Mouse (Mus musculus) effector memory CD4-positive, alpha-beta T cell, adult 5 months (primary cell): ENCODE results near the gene Olfr1436. TPM values are rescaled to one million over a fixed set of nuclear protein-coding genes. Genes with fewer than 3 reads are reported as not detected.

Experiments used
- polyA plus RNA-seq: library from polyadenylated mRNA; unstranded; fragments of 100-300 nt; shearing (Covaris generic); gene quantifications from one replicate; pipeline ENCODE4 v1.2.1, GENCODE M21; 2017

The Olfr1436 gene
- polyA plus RNA-seq: not detected

DNA sequence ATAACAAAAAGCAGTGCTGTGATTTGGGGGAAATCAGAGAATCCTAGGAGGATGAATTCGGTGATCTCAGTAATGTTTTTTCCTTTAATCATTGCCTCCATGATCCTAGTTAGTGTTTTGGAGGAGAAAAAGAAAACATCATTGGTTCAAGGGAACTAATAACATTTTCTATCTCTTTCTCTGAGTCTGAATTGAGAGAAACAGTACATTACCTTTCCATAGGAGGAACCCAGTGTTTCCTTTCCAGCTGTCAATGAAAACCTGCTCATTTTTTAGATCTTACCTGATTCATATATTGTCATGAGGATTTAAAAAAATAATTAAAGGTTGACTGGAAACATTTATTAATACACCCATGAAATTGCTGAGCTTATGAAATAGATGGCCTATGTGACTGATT is at the start of gene Olfr1436:
Gene Olfr1436 (minus strand): TSS at position 101 of the 400 bp plus-strand sequence.

DNA sequence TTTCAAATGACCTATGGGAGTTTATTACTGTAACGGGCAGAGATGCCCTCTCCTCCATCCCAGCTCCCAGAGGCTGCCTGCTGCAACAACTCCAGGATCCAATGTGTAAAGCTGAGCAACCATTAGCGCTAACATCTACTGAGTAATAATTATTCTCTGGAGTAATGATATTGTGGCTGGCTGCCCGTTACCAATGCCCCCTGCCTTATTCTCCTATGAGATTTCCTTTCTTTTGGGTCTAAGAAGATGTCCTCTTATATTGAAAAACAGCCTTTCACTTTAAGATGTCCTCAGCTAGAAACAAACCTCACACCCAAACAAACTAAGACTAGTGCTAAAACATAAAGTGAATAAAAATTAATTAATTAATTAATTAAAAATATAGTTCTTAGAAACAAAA is 36.9 kb upstream of the Olfr1436 start, which contains the start of gene Olfr1438-ps1:
Gene Olfr1438-ps1 (minus strand): TSS at position 101 of the 400 bp plus-strand sequence.

DNA sequence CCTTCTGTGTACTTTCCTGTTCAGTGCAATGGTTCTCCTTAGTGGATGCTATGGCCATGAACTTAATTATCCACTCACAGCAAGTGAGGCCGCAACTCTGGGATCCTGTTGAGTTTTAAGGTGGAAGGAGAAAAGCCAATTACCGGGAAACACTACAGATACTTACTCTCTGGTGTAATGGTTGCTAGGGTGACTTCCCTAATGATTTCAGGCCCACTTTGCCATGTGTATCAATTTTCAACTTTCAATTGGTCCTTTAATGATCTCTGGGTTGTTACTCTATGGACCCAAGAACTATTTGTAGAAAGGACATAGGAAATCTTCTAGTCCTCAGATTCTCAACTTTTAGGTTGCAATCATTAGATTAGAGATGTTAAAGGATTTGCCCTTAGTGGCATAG is 26.1 kb upstream of the Olfr1436 start, which contains the start of gene Olfr1437:
Gene Olfr1437 (minus strand): TSS at position 101 of the 400 bp plus-strand sequence.

DNA sequence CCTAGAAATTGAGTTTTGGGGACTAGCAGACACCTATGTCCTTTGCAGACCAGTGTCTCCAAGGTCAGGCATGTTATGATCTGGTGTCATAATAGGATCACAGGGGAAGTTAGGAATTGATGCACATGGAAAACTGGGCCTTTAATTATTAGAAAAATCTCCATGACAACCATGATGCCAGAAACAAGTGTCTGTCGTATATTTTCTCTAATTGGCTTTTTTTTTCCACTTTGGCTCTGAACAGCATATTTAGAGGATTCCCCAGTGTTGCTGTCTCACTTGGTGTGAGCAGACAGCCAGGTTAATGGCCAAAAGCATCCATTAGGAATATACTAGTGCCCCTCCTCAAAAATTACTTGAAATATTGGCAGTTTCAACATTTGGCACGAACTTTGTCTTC is 19.4 kb downstream of the Olfr1436 start, which contains the start of gene Olfr1434:
Gene Olfr1434 (plus strand): TSS at position 301 of the 400 bp plus-strand sequence.

DNA sequence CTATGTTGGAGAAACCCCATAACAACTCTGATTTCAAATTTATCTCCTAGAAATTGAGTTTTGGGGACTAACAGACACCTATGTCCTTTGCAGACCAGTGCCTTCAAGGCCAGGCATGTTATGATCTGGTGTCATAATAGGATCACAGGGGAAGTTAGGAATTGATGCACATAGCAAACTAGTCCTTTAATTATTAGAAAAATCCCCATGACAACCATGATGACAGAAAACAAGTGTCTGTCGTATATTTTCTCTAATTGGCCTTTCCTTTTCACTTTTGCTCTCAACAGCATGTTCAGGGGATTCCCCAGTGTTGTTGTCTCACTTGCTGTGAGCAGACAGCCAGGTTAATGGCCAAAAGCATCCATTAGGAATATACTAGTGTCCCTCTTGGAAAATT is 38.2 kb downstream of the Olfr1436 start, which contains the start of gene Olfr235:
Gene Olfr235 (plus strand): TSS at position 301 of the 400 bp plus-strand sequence.

Other genes with a start within 250 kb of the Olfr1436 start
- 0.21 TPM for gene Olfr1424, start 236.4 kb downstream of the Olfr1436 start, polyA plus RNA-seq
- not detected for gene Olfr1425, start 221.4 kb downstream of the Olfr1436 start, polyA plus RNA-seq
- not detected for gene Olfr1426, start 207.1 kb downstream of the Olfr1436 start, polyA plus RNA-seq
- gene Olfr1427, start 195.8 kb downstream of the Olfr1436 start, polyA plus RNA-seq: not detected
- not detected for gene Olfr1428, start 183.2 kb downstream of the Olfr1436 start, polyA plus RNA-seq
- not detected for gene Olfr76, start 175.9 kb downstream of the Olfr1436 start, polyA plus RNA-seq
- gene Olfr1555-ps1, start 129.0 kb downstream of the Olfr1436 start, polyA plus RNA-seq: 0.14 TPM
- gene Olfr1431, start 98.5 kb downstream of the Olfr1436 start, polyA plus RNA-seq: not detected
- not detected for gene Olfr1432, start 66.5 kb downstream of the Olfr1436 start, polyA plus RNA-seq
- gene Olfr262, start 57.5 kb downstream of the Olfr1436 start, polyA plus RNA-seq: not detected
- gene Olfr235, start 38.1 kb downstream of the Olfr1436 start, polyA plus RNA-seq: not detected
- not detected for gene Olfr1434, start 19.3 kb downstream of the Olfr1436 start, polyA plus RNA-seq
- not detected for gene Olfr1437, start 26.0 kb upstream of the Olfr1436 start, polyA plus RNA-seq
- not detected for gene Olfr1438-ps1, start 36.8 kb upstream of the Olfr1436 start, polyA plus RNA-seq
- not detected for gene Olfr1440, start 88.1 kb upstream of the Olfr1436 start, polyA plus RNA-seq
- gene Olfr1441, start 118.3 kb upstream of the Olfr1436 start, polyA plus RNA-seq: not detected
- 0.09 TPM for gene Pfpl, start 128.8 kb upstream of the Olfr1436 start, polyA plus RNA-seq
- gene Mpeg1, start 161.6 kb upstream of the Olfr1436 start, polyA plus RNA-seq: 0.29 TPM
- 34.0 TPM for gene Dtx4, start 202.3 kb upstream of the Olfr1436 start, polyA plus RNA-seq
- 23.3 TPM for gene Fam111a, start 246.6 kb upstream of the Olfr1436 start, polyA plus RNA-seq